ENCODE assay signal across 20 mouse cellular contexts in the genomic region with DNA sequence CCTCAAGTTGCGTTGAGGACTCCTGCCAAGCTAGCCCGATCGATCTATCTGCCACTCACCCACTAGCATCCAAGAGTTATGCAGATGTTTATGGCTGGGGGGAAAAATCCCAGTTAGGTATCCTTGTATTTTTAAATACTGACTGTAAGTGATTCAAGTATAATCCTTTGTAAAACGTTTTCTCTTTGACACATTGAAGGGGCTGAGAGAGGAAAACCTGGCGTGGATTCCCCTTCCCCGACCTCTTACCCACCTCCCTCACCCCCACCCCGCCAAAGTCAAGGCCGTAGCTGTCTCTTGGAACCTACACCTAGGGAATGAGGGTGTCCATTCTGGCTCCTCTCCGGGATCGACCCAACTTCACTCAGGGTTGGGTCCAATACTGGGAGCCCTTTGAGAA. TPM values are rescaled to one million over a fixed set of nuclear protein-coding genes. Genes with fewer than 3 reads are reported as not detected.
DNase-seq lines count a peak whose midpoint lies in the region; ATAC-seq and TF ChIP-seq lines count a peak whose summit lies in the region.
"Had no signal": no experiment of that assay in that cellular context is flagged by ENCODE, and none has a peak within 500 bp of the region (broad histone marks: within the 10 kb centered on the region; RNA-seq: fewer than 3 reads in every experiment).

No protein-coding gene starts in this region.

- no peak overlapping the region; the same call in 1 of the 2 replicates for H3K4me3 ChIP-seq in layer of hippocampus, adult 2 months
- peak overlapping the region; percentile 65 for H3K4me3 ChIP-seq in forebrain, embryonic 10.5 days
- peak overlapping the region; percentile 25 for H3K4me3 ChIP-seq in forebrain, postnatal 0 days (ENCODE audit: low read depth, low read length)
- H3K4me3 ChIP-seq: embryonic facial prominence, embryonic 15.5 days; liver, embryonic 15.5 days; myocyte had no signal

- peaks cover 16% of the 10 kb centered on the region for H3K36me3 ChIP-seq in forebrain, embryonic 10.5 days (replicated peaks)
- no peaks in the 10 kb centered on the region for H3K36me3 ChIP-seq in forebrain, postnatal 0 days (ENCODE audit: insufficient read depth)
- H3K36me3 ChIP-seq: embryonic facial prominence, embryonic 15.5 days; liver, embryonic 15.5 days had no signal

- no peak overlapping the region for H3K9ac ChIP-seq in forebrain, postnatal 0 days
- H3K9ac ChIP-seq: embryonic facial prominence, embryonic 15.5 days; liver, embryonic 15.5 days had no signal

- TF ChIP-seq POLR2A in brain, embryonic 14.5 days (IDR thresholded peaks at IDR 0.05; ENCODE audit: borderline replicate concordance, extremely low read depth, insufficient read depth, insufficient read length, poor library complexity, severe bottlenecking): no peak

- H3K4me2 ChIP-seq in forebrain, postnatal 0 days (ENCODE audit: low read depth): peak overlapping the region; percentile 47
- H3K4me2 ChIP-seq: embryonic facial prominence, embryonic 15.5 days; heart, embryonic 11.5 days; liver, embryonic 15.5 days had no signal

- 15% methylated on average over 10 of the region's 10 CpGs for WGBS in forebrain, embryonic 10.5 days
- WGBS in forebrain, postnatal 0 days: 25% methylated on average over 10 of the region's 10 CpGs

- TF ChIP-seq CTCF in layer of hippocampus, adult 2 months (conservative IDR thresholded peaks at IDR 0.05): no peak
- TF ChIP-seq CTCF in brain, embryonic 14.5 days (IDR thresholded peaks at IDR 0.05; ENCODE audit: borderline replicate concordance, extremely low read depth, insufficient read depth, insufficient read length): no peak
- no peak for TF ChIP-seq CTCF in forebrain, postnatal 0 days (IDR thresholded peaks at IDR 0.05; ENCODE audit: low read depth)

- DNase-seq in layer of hippocampus, adult 2 months (ENCODE audit: low spot score in 2 of 2): no peak
- no peak for DNase-seq in layer of hippocampus, adult 9-11 months
- peak; percentile 76 for DNase-seq in brain, embryonic 14.5 days (ENCODE audit: low read depth)
- DNase-seq in forebrain, embryonic 10.5 days (ENCODE audit: extremely low spot score, low spot score): peak; percentile 21
- peak; percentile 45 for DNase-seq in forebrain, postnatal 0 days
- no peak for DNase-seq in adrenal gland, adult (ENCODE audit: inconsistent age in 2 of 2, low spot score in 1 of 2)
- DNase-seq in B cell, adult 2 months: no peak
- DNase-seq: adrenal gland, adult 2 months; cerebellum, adult 9-10 months; heart, postnatal 10 days; kidney, adult 11 months; layer of hippocampus, postnatal 36 days; thymus, postnatal 14 days had no signal

- peaks cover 98% of the 10 kb centered on the region for H3K27me3 ChIP-seq in forebrain, embryonic 10.5 days (ENCODE audit: poor library complexity, severe bottlenecking)
- no peaks in the 10 kb centered on the region for H3K27me3 ChIP-seq in forebrain, postnatal 0 days (ENCODE audit: insufficient read depth, low read length)

- H3K4me1 ChIP-seq in forebrain, embryonic 10.5 days: peaks cover 35% of the 10 kb centered on the region
- H3K4me1 ChIP-seq in forebrain, postnatal 0 days (ENCODE audit: insufficient read depth): no peaks in the 10 kb centered on the region

- no peak for ATAC-seq in forebrain, postnatal 0 days

- H3K27ac ChIP-seq in layer of hippocampus, adult 2 months: peak overlapping the region; percentile 55
- H3K27ac ChIP-seq in forebrain, embryonic 10.5 days: peak overlapping the region; percentile 93
- 0 out of 2 replicates have a peak overlapping the region, but pooled peaks have one; percentile 29 for H3K27ac ChIP-seq in forebrain, postnatal 0 days (ENCODE audit: low read depth, low read length)
- H3K27ac ChIP-seq: embryonic facial prominence, embryonic 15.5 days; liver, embryonic 15.5 days had no signal

- no peaks in the 10 kb centered on the region for H3K9me3 ChIP-seq in forebrain, embryonic 10.5 days
- H3K9me3 ChIP-seq in forebrain, postnatal 0 days (ENCODE audit: low read length): no peaks in the 10 kb centered on the region
- H3K9me3 ChIP-seq: embryonic facial prominence, embryonic 15.5 days; liver, embryonic 15.5 days had no signal

RNA-seq across cellular contexts. Expression of a gene that starts 1.2 kb away (rescaled TPM):
- 10 to 100 TPM; 18.3 to 19.3 TPM for total RNA-seq in layer of hippocampus, adult 2 months (2021)
- 47.6 and 100 TPM in 2 replicates for polyA plus RNA-seq in brain, embryonic 14.5 days (2012; rRNA removed)
- polyA plus RNA-seq in forebrain, embryonic 10.5 days (2016; fragmentation: Nextera tagmentation; extraction: Ambion mirVana): 22.1 and 24.6 TPM in 2 replicates
- total RNA-seq in forebrain, postnatal 0 days (2014; rRNA removed): 41.8 and 57.9 TPM in 2 replicates
- polyA plus RNA-seq in forebrain, postnatal 0 days (2015; fragmentation: Nextera tagmentation; extraction: Ambion mirVana): 30.2 and 30.6 TPM in 2 replicates
- total RNA-seq: common myeloid progenitor, adult 5-6 weeks; granulocyte monocyte progenitor cell, adult 5-6 weeks; heart, postnatal 10 days had no signal
- polyA plus RNA-seq: lung, embryonic 16.5 days had no signal

Comparison
In these comparisons a context has a peak if more than half of its experiments do, and no peak if none do; other contexts are left out.
1. DNase-seq: peak in brain, embryonic 14.5 days (single experiment), forebrain, embryonic 10.5 days (single experiment) and forebrain, postnatal 0 days (single experiment); none in layer of hippocampus, adult 2 months (0 of 2), layer of hippocampus, adult 9-11 months (single experiment), adrenal gland, adult (0 of 2) and B cell, adult 2 months (0 of 2).
2. H3K27ac ChIP-seq: peak in every context shown above with its lines; median percentile 93 in forebrain, embryonic 10.5 days; 55 in layer of hippocampus, adult 2 months; 29 in forebrain, postnatal 0 days.